Mouse (Mus musculus): ENCODE measurements around the gene Gadd45a.

Gadd45a gene

DNA sequence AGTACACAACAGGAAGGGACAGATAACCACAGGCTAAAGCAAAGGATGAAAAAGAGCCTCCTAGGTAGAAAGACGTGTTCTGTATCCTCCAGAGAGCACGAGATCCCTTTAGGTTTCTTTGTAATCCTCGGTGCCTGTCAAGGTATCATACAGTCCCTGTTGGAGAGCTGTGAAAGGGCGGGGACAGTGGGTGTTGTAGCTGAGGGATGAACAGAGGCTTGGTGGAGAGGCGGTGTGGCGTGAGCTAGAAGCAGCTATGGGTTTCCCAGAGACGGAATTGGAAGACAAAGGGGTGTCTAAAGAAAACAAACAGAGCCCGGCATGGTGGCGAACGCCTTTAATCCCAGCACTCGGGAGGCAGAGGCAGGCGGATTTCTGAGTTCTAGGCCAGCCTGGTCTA lies 51.2 kb downstream of the Gadd45a start:
- DNase-seq (ENCODE audit: low read depth, low spot score) = no peak

DNA sequence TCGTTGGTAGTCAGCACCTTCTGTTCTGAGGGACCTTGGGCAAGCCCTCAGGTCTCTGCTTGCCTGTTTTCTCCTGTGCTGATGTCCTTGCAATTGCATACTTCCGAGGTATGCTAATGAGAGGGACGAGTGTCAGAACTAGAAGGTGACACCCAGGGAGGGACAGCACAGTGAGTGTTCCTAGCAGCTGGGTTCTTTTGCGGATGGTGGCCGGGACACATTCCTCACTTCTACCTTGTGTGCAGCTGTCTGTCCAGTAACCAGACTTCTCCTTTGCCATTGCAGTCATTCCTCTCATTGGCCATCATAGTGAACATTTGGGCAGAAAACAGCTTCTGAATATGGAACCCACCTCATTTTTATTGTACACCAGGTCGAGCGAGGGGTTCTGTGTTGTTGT lies 51.8 kb downstream of the Gadd45a start:
- DNase-seq (ENCODE audit: low read depth, low spot score) = no peak

Data from mesoderm, embryonic 11.5 days (tissue).